Mouse (Mus musculus) heart, embryonic 16.5 days (tissue): ENCODE measurements around the gene Trmt112. TPM values are rescaled to one million over a fixed set of nuclear protein-coding genes. Genes with fewer than 3 reads are reported as not detected.

Experiments
- ATAC-seq: fragments of 200-750 bp; cut with Nextera tagmentation; replicated peaks from 2 replicates; pipeline ENCODE4 v1.8.0; 2017; ENCODE audit warnings: moderate number of reproducible peaks; ENCODE audit not compliant: insufficient read depth, low FRiP score; ENCODE audit errors: extremely low read depth
- H3K27ac ChIP-seq: fragments of 300-500 bp; sonication (generic); 2 replicates; pipeline ENCODE4 v1.5.1; 2014; ENCODE audit warnings: mild to moderate bottlenecking, low read length, control low read depth, moderate library complexity
- H3K27me3 ChIP-seq: fragments of 300-500 bp; sonication (generic); 2 replicates; pipeline ENCODE4 v1.6.1; 2014; ENCODE audit warnings: low read length, mixed read lengths; ENCODE audit not compliant: control insufficient read depth, insufficient read depth
- H3K36me3 ChIP-seq: fragments of 300-500 bp; sonication (generic); 2 replicates; pipeline ENCODE4 v1.6.1; 2014; ENCODE audit not compliant: control insufficient read depth, insufficient read depth
- H3K4me1 ChIP-seq: fragments of 300-500 bp; sonication (generic); 2 replicates; pipeline ENCODE4 v1.6.1; 2014; ENCODE audit warnings: low read length, mixed read lengths; ENCODE audit not compliant: control insufficient read depth, insufficient read depth
- H3K4me2 ChIP-seq: fragments of 300-500 bp; sonication (generic); 2 replicates; pipeline ENCODE4 v1.6.1; 2014; ENCODE audit warnings: low read depth, mild to moderate bottlenecking, control low read depth, low read length
- H3K4me3 ChIP-seq: fragments of 300-500 bp; sonication (generic); 2 replicates; pipeline ENCODE4 v1.5.1; 2014; ENCODE audit warnings: mild to moderate bottlenecking, control low read depth, low read length
- H3K9ac ChIP-seq: fragments of 300-500 bp; sonication (generic); 2 replicates; pipeline ENCODE4 v1.6.1; 2014; ENCODE audit warnings: low read length, control low read depth
- H3K9me3 ChIP-seq: fragments of 300-500 bp; sonication (generic); replicated peaks from 2 replicates; pipeline ENCODE4 v1.6.1; 2016; ENCODE audit warnings: low read length; ENCODE audit not compliant: control insufficient read depth
- WGBS: fragments of 180-500 bp; shearing (Covaris S2); extraction: QIAGEN DNeasy Blood & Tissue Kit; methylation state at CpG from one replicate; pipeline ENCODE4 v1.1.7; 2014; 5-methylcytosine and 5-hydroxymethylcytosine counted together
- polyA plus RNA-seq: library from polyadenylated mRNA; unstranded; fragments of >200 nt; fragmentation: Nextera tagmentation; extraction: Ambion mirVana; gene quantifications from 2 replicates; pipeline ENCODE4 v1.2.1, GENCODE M21; 2015

Gene Trmt112
- polyA plus RNA-seq, 1 experiment from 2014 or later: 93.0 TPM

GRCm38 (mm10) chr19:6931002-6931401, 21.5 kb downstream of the Trmt112 start:
- WGBS: 5% methylated on average over 2 of the region's 2 CpGs
- no peak overlapping the region for H3K4me2 ChIP-seq
- H3K4me3 ChIP-seq: no peak overlapping the region
- H3K9me3 ChIP-seq: no peaks in the 10 kb centered on the region
- H3K4me1 ChIP-seq: peaks cover 10% of the 10 kb centered on the region
- peaks cover 68% of the 10 kb centered on the region for H3K27me3 ChIP-seq
- H3K9ac ChIP-seq: no peak overlapping the region
- H3K27ac ChIP-seq: no peak overlapping the region
- no peak for ATAC-seq
- no peaks in the 10 kb centered on the region for H3K36me3 ChIP-seq

GRCm38 (mm10) chr19:6932018-6932417, 22.5 kb downstream of the Trmt112 start:
- no peak overlapping the region for H3K27ac ChIP-seq
- no peak overlapping the region for H3K9ac ChIP-seq
- H3K9me3 ChIP-seq: no peaks in the 10 kb centered on the region
- H3K4me2 ChIP-seq: no peak overlapping the region
- no peaks in the 10 kb centered on the region for H3K36me3 ChIP-seq
- H3K4me3 ChIP-seq: no peak overlapping the region
- H3K4me1 ChIP-seq: peaks cover 10% of the 10 kb centered on the region
- 43% methylated on average over 1 of the region's 1 CpGs for WGBS
- H3K27me3 ChIP-seq: peaks cover 63% of the 10 kb centered on the region
- no peak for ATAC-seq

GRCm38 (mm10) chr19:6933102-6933435, 23.6 kb downstream of the Trmt112 start:
- Histone ChIP-seq H3K4me2 (peak overlapping the region; percentile 80), H3K4me1 (peaks cover 10% of the 10 kb centered on the region), H3K36me3 (no peaks in the 10 kb centered on the region), H3K9ac (no peak overlapping the region; the same call in 1 of the 2 replicates), H3K27me3 (peaks cover 53% of the 10 kb centered on the region), H3K9me3 (no peaks in the 10 kb centered on the region), H3K4me3 (peak overlapping the region; percentile 48; the same call in 1 of the 2 replicates), H3K27ac (no peak overlapping the region)
- WGBS: 29% methylated on average over 4 of the region's 4 CpGs
- ATAC-seq: no peak

GRCm38 (mm10) chr19:6933436-6934194, 24.1 kb downstream of the Trmt112 start:
- no peaks in the 10 kb centered on the region for H3K9me3 ChIP-seq
- H3K4me1 ChIP-seq: peaks cover 10% of the 10 kb centered on the region
- peak; percentile 64 for ATAC-seq
- H3K4me2 ChIP-seq: peak overlapping the region; percentile 80
- H3K4me3 ChIP-seq: peak overlapping the region; percentile 48
- peak overlapping the region; percentile 49 for H3K9ac ChIP-seq
- H3K36me3 ChIP-seq: no peaks in the 10 kb centered on the region
- H3K27ac ChIP-seq: no peak overlapping the region
- peaks cover 51% of the 10 kb centered on the region for H3K27me3 ChIP-seq
- WGBS: 5% methylated on average over 58 of the region's 58 CpGs

GRCm38 (mm10) chr19:6934195-6934977, 24.9 kb downstream of the Trmt112 start, which contains the start of gene Kcnk4:
Gene Kcnk4, minus strand, starts transcription at chr19:6934515.
- WGBS: 9% methylated on average over 23 of the region's 23 CpGs

GRCm38 (mm10) chr19:6936299-6936698, 26.8 kb downstream of the Trmt112 start:
- no peaks in the 10 kb centered on the region for H3K9me3 ChIP-seq
- no peak overlapping the region for H3K4me2 ChIP-seq
- no peak overlapping the region for H3K27ac ChIP-seq
- WGBS: 16% methylated on average over 3 of the region's 3 CpGs
- peaks cover 40% of the 10 kb centered on the region for H3K27me3 ChIP-seq
- H3K9ac ChIP-seq: no peak overlapping the region
- no peak for ATAC-seq
- no peaks in the 10 kb centered on the region for H3K36me3 ChIP-seq
- H3K4me1 ChIP-seq: peaks cover 22% of the 10 kb centered on the region
- no peak overlapping the region for H3K4me3 ChIP-seq

More at GRCm38 (mm10) chr19:6934195-6934977, 24.9 kb downstream of the Trmt112 start, which contains the start of gene Kcnk4:
- H3K36me3 ChIP-seq: no peaks in the 10 kb centered on the region
- H3K4me2 ChIP-seq: peak within 1 kb of the TSS; percentile 80
- peaks cover 10% of the 10 kb centered on the region for H3K4me1 ChIP-seq
- H3K27ac ChIP-seq: no peak within 1 kb of the TSS
- H3K9me3 ChIP-seq: no peaks in the 10 kb centered on the region
- H3K4me3 ChIP-seq: peak within 1 kb of the TSS; percentile 48
- peak within 1 kb of the TSS; percentile 49 for H3K9ac ChIP-seq
- ATAC-seq: no peak
- peaks cover 48% of the 10 kb centered on the region for H3K27me3 ChIP-seq

- no peaks in the 10 kb centered on the region for H3K9me3 ChIP-seq
- H3K27ac ChIP-seq: no peak overlapping the region
- H3K27me3 ChIP-seq: peaks cover 26% of the 10 kb centered on the region
- no peak for ATAC-seq
- H3K4me2 ChIP-seq: no peak overlapping the region
- no peak overlapping the region for H3K4me3 ChIP-seq
- peaks cover 24% of the 10 kb centered on the region for H3K4me1 ChIP-seq
- no peaks in the 10 kb centered on the region for H3K36me3 ChIP-seq
- no peak overlapping the region for H3K9ac ChIP-seq
- WGBS: 78% methylated on average over 16 of the region's 16 CpGs
Measured at GRCm38 (mm10) chr19:6937541-6938465, 28.3 kb downstream of the Trmt112 start.

GRCm38 (mm10) chr19:6939106-6940002, 29.9 kb downstream of the Trmt112 start:
- H3K9ac ChIP-seq: peak overlapping the region; percentile 10; the same call in 1 of the 2 replicates
- H3K4me3 ChIP-seq: no peak overlapping the region
- H3K4me1 ChIP-seq: peaks cover 18% of the 10 kb centered on the region
- WGBS: 87% methylated on average over 20 of the region's 20 CpGs
- H3K27me3 ChIP-seq: peaks cover 15% of the 10 kb centered on the region
- H3K36me3 ChIP-seq: no peaks in the 10 kb centered on the region
- H3K4me2 ChIP-seq: no peak overlapping the region
- no peak overlapping the region for H3K27ac ChIP-seq
- H3K9me3 ChIP-seq: no peaks in the 10 kb centered on the region
- ATAC-seq: no peak
